Mouse (Mus musculus): ENCODE results near the gene Gm11273.

- no peak for TF ChIP-seq CTCF (IDR thresholded peaks at IDR 0.05; ENCODE audit: extremely low read depth, insufficient read depth, insufficient read length, insufficient replicate concordance)
- no peak for TF ChIP-seq POLR2A (IDR thresholded peaks at IDR 0.05; ENCODE audit: low read depth, low read length)
These were observed 8.4 kb downstream of the Gm11273 start for GRCm38 (mm10) chr13:21492847-21493246.

All from spleen, adult 2 months (tissue).